Mouse (Mus musculus): ENCODE measurements around the gene Lingo1.
A peak's percentile ranks its signal among the peaks of the same experiment; 100 is the strongest.

Lingo1 gene

GRCm38 (mm10) chr9:56776881-56777801 lies 19.1 kb downstream of the Lingo1 start:
- DNase-seq (ENCODE audit: low spot score in 2 of 2): peak in 1 of 2 experiments; percentile 46

GRCm38 (mm10) chr9:56775161-56775934 lies 20.9 kb downstream of the Lingo1 start:
- no peak for DNase-seq (ENCODE audit: low spot score in 2 of 2)

GRCm38 (mm10) chr9:56774231-56774630 lies 22.0 kb downstream of the Lingo1 start:
- DNase-seq (ENCODE audit: low spot score in 2 of 2): peak; percentile 61 to 66

GRCm38 (mm10) chr9:56773666-56774065 lies 22.6 kb downstream of the Lingo1 start:
- DNase-seq (ENCODE audit: low spot score in 2 of 2): no peak

- no peak for DNase-seq (ENCODE audit: low spot score in 2 of 2)
These were observed 28.6 kb downstream of the Lingo1 start for GRCm38 (mm10) chr9:56767653-56768136.

- peak in 1 of 2 experiments; percentile 35 for DNase-seq (ENCODE audit: low spot score in 2 of 2)
These were observed 29.5 kb downstream of the Lingo1 start for GRCm38 (mm10) chr9:56766629-56767357.

GRCm38 (mm10) chr9:56762106-56762562 lies 34.1 kb downstream of the Lingo1 start:
- DNase-seq (ENCODE audit: low spot score in 2 of 2): no peak

- no peak for DNase-seq (ENCODE audit: low spot score in 2 of 2)
These were observed 38.5 kb downstream of the Lingo1 start for GRCm38 (mm10) chr9:56757791-56758190.

GRCm38 (mm10) chr9:56755119-56755518 lies 41.1 kb downstream of the Lingo1 start:
- no peak for DNase-seq (ENCODE audit: low spot score in 2 of 2)

- no peak for DNase-seq (ENCODE audit: low spot score in 2 of 2)
These were observed 42.9 kb downstream of the Lingo1 start for GRCm38 (mm10) chr9:56753386-56753785.

- DNase-seq (ENCODE audit: low spot score in 2 of 2): no peak
These were observed 48.2 kb downstream of the Lingo1 start for GRCm38 (mm10) chr9:56748056-56748455.

GRCm38 (mm10) chr9:56746926-56747294 lies 49.4 kb downstream of the Lingo1 start:
- DNase-seq (ENCODE audit: low spot score in 2 of 2): no peak

- DNase-seq (ENCODE audit: low spot score in 2 of 2): no peak
These were observed 49.9 kb downstream of the Lingo1 start for GRCm38 (mm10) chr9:56746195-56746925.

GRCm38 (mm10) chr9:56744369-56744768 lies 51.9 kb downstream of the Lingo1 start:
- DNase-seq (ENCODE audit: low spot score in 2 of 2): peak in 1 of 2 experiments; percentile 65

- DNase-seq (ENCODE audit: low spot score in 2 of 2): peak in 1 of 2 experiments; percentile 47
These were observed 57.0 kb downstream of the Lingo1 start for GRCm38 (mm10) chr9:56739181-56739737.

- peak in 1 of 2 experiments; percentile 49 for DNase-seq (ENCODE audit: low spot score in 2 of 2)
These were observed 57.8 kb downstream of the Lingo1 start for GRCm38 (mm10) chr9:56738261-56739171.

- no peak for DNase-seq (ENCODE audit: low spot score in 2 of 2)
These were observed 61.9 kb downstream of the Lingo1 start for GRCm38 (mm10) chr9:56734398-56734797.

- no peak for DNase-seq (ENCODE audit: low spot score in 2 of 2)
These were observed 65.3 kb downstream of the Lingo1 start for GRCm38 (mm10) chr9:56730997-56731396.

- DNase-seq (ENCODE audit: low spot score in 2 of 2): no peak
These were observed 67.1 kb downstream of the Lingo1 start for GRCm38 (mm10) chr9:56729145-56729544.

Data from right cerebral cortex, adult 2 months (tissue).